Mouse (Mus musculus): ENCODE results near the gene Chtf18.

- TF ChIP-seq ELF1 (IDR thresholded peaks at IDR 0.05; ENCODE audit: low read depth, low read length): peak; percentile 49
- TF ChIP-seq TCF12 (IDR thresholded peaks at IDR 0.05; ENCODE audit: low read depth, low read length): peak; percentile 45; the same call in 1 of the 2 replicates
- TF ChIP-seq SIN3A (IDR thresholded peaks at IDR 0.05; ENCODE audit: low read length): peak; percentile 75
- TF ChIP-seq ZNF384 (IDR thresholded peaks at IDR 0.05; ENCODE audit: low read depth, low read length): no peak
- peak; percentile 88 for TF ChIP-seq POLR2A (IDR thresholded peaks at IDR 0.05; ENCODE audit: low read depth, low read length)
- TF ChIP-seq CTCF (conservative IDR thresholded peaks at IDR 0.05 in 1 of 2, IDR thresholded peaks at IDR 0.05 in 1 of 2; ENCODE audit: low read depth in 2 of 2, low read length in 2 of 2): no peak
- no peak for TF ChIP-seq JUND (conservative IDR thresholded peaks at IDR 0.05; ENCODE audit: low read depth, low read length)
- TF ChIP-seq MEF2A (IDR thresholded peaks at IDR 0.05; ENCODE audit: borderline replicate concordance, low read depth, low read length): no peak
- TF ChIP-seq EP300 (IDR thresholded peaks at IDR 0.05; ENCODE audit: low read length): no peak
- TF ChIP-seq ZC3H11A (IDR thresholded peaks at IDR 0.05; ENCODE audit: low read depth, low read length): no peak
Measured at GRCm38 (mm10) chr17:25727265-25728008, at the start of gene Chtf18, which contains the start of gene Rpusd1.

Measured in CH12.LX (cell line).